Comparison of ENCODE assay signal across 8 mouse cellular contexts in genomic region chr17:46487431-46487830, GRCm38 (mm10). TPM values are rescaled to one million over a fixed set of nuclear protein-coding genes. Genes with fewer than 3 reads are reported as not detected.
DNase-seq lines count a peak whose midpoint lies in the region; ATAC-seq lines count a peak whose summit lies in the region.

TSS of gene Ttbk1 (minus strand) at chr17:46487675.

- no peak within 1 kb of the TSS for H3K9ac ChIP-seq in liver, embryonic 11.5 days (ENCODE audit: low read depth, low read length)
- H3K9ac ChIP-seq in hindbrain, embryonic 16.5 days (ENCODE audit: low read depth, low read length) = peak within 1 kb of the TSS; percentile 94
- 0 out of 2 replicates have a peak within 1 kb of the TSS, but pooled peaks have one; percentile 14 for H3K9ac ChIP-seq in limb, embryonic 15.5 days

- WGBS in liver, embryonic 11.5 days = 2% methylated on average over 29 of the region's 49 CpGs
- WGBS in hindbrain, embryonic 16.5 days = 2% methylated on average over 15 of the region's 49 CpGs
- WGBS in limb, embryonic 15.5 days = 0% methylated on average over 26 of the region's 49 CpGs

- no peaks in the 10 kb centered on the region for H3K9me3 ChIP-seq in liver, embryonic 11.5 days (ENCODE audit: control insufficient read depth, low read length)
- H3K9me3 ChIP-seq in hindbrain, embryonic 16.5 days (ENCODE audit: control insufficient read depth, low read length) = no peaks in the 10 kb centered on the region
- H3K9me3 ChIP-seq in limb, embryonic 15.5 days = no peaks in the 10 kb centered on the region

- no peak for ATAC-seq in liver, embryonic 11.5 days (replicated peaks; ENCODE audit: low FRiP score)
- peak; percentile 71 for ATAC-seq in hindbrain, embryonic 16.5 days
- no peak; the same call in 1 of the 2 replicates for ATAC-seq in limb, embryonic 15.5 days (ENCODE audit: insufficient number of reproducible peaks, low FRiP score, low TSS enrichment, low read depth)

- peaks cover 73% of the 10 kb centered on the region for H3K27me3 ChIP-seq in liver, embryonic 11.5 days (replicated peaks; ENCODE audit: control insufficient read depth, insufficient read depth, low read length)
- no peaks in the 10 kb centered on the region for H3K27me3 ChIP-seq in hindbrain, embryonic 16.5 days (replicated peaks; ENCODE audit: control insufficient read depth, insufficient read depth, low read length)
- peaks cover 73% of the 10 kb centered on the region for H3K27me3 ChIP-seq in limb, embryonic 15.5 days

- H3K27ac ChIP-seq in liver, embryonic 11.5 days (ENCODE audit: low read depth, low read length) = no peak within 1 kb of the TSS
- peak within 1 kb of the TSS; percentile 77 for H3K27ac ChIP-seq in hindbrain, embryonic 16.5 days (ENCODE audit: low read depth, low read length)
- no peak within 1 kb of the TSS for H3K27ac ChIP-seq in limb, embryonic 15.5 days

- no peak for DNase-seq in liver, embryonic 11.5 days (ENCODE audit: low spot score)
- DNase-seq in liver = no peak
- DNase-seq in cerebellum, postnatal 36 days = peak; percentile 76 to 82
- DNase-seq in right cerebral cortex, postnatal 25 days = peak; percentile 69
- no peak for DNase-seq in urinary bladder, postnatal 10 days (ENCODE audit: low spot score)
- DNase-seq in c-Kit-positive CD71-positive TER-119-positive erythroid progenitor cells, embryonic 14.5 days (ENCODE audit: low spot score) = no peak

- H3K4me1 ChIP-seq in liver, embryonic 11.5 days (replicated peaks; ENCODE audit: control insufficient read depth, insufficient read depth, low read length) = peaks cover 3% of the 10 kb centered on the region; the same call in 1 of the 2 replicates
- peaks cover 40% of the 10 kb centered on the region for H3K4me1 ChIP-seq in hindbrain, embryonic 16.5 days (ENCODE audit: control insufficient read depth, insufficient read depth, low read depth, low read length)
- peaks cover 15% of the 10 kb centered on the region for H3K4me1 ChIP-seq in limb, embryonic 15.5 days

- H3K36me3 ChIP-seq in liver, embryonic 11.5 days (ENCODE audit: control insufficient read depth, insufficient read depth, low read length) = no peaks in the 10 kb centered on the region
- no peaks in the 10 kb centered on the region for H3K36me3 ChIP-seq in hindbrain, embryonic 16.5 days (ENCODE audit: control insufficient read depth, insufficient read depth, low read length)
- H3K36me3 ChIP-seq in limb, embryonic 15.5 days = no peaks in the 10 kb centered on the region

- H3K4me3 ChIP-seq in liver, embryonic 11.5 days (ENCODE audit: low read depth, low read length) = peak within 1 kb of the TSS; percentile 38
- H3K4me3 ChIP-seq in hindbrain, embryonic 16.5 days (ENCODE audit: low read length) = peak within 1 kb of the TSS; percentile 80
- peak within 1 kb of the TSS; percentile 39 for H3K4me3 ChIP-seq in limb, embryonic 15.5 days

- peak within 1 kb of the TSS; percentile 57 for H3K4me2 ChIP-seq in liver, embryonic 11.5 days
- peak within 1 kb of the TSS; percentile 82 for H3K4me2 ChIP-seq in hindbrain, embryonic 16.5 days (ENCODE audit: low read length)
- peak within 1 kb of the TSS; percentile 66 for H3K4me2 ChIP-seq in limb, embryonic 15.5 days

RNA-seq across cellular contexts. Expression of gene Ttbk1, which starts in this region (rescaled TPM):
- 0.03 and 0.07 TPM in 2 replicates for polyA plus RNA-seq in liver, embryonic 11.5 days (2014; fragmentation: Nextera tagmentation; extraction: Ambion mirVana)
- 5.1 and 5.5 TPM in 2 replicates for polyA plus RNA-seq in hindbrain, embryonic 16.5 days (2015; fragmentation: Nextera tagmentation; extraction: Ambion mirVana)
- 0.02 and 0.06 TPM in 2 replicates for polyA plus RNA-seq in limb, embryonic 15.5 days (2015; fragmentation: Nextera tagmentation; extraction: Ambion mirVana)

Comparison
In these comparisons a context has a peak if more than half of its experiments do, and no peak if none do; other contexts are left out.
1. DNase-seq: peak in cerebellum, postnatal 36 days (2 of 2) and right cerebral cortex, postnatal 25 days (single experiment); none in liver, embryonic 11.5 days (single experiment), liver (single experiment), urinary bladder, postnatal 10 days (single experiment) and c-Kit-positive CD71-positive TER-119-positive erythroid progenitor cells, embryonic 14.5 days (single experiment).
2. Peak in every context shown above with its lines, with median percentiles within 50 percentile points of each other: H3K4me2 ChIP-seq and H3K4me3 ChIP-seq.